Mouse (Mus musculus) hindbrain, embryonic 12.5 days (tissue): Measurements from ENCODE around the gene Defb38. TPM values are rescaled to one million over a fixed set of nuclear protein-coding genes. Genes with fewer than 3 reads are reported as not detected.

Experiments used
- ATAC-seq: fragments of 200-750 bp; cut with Nextera tagmentation; 2 replicates; pipeline ENCODE4 v1.8.0; 2017; ENCODE audit warnings: moderate TSS enrichment; ENCODE audit not compliant: low FRiP score
- H3K27ac ChIP-seq: fragments of 300-500 bp; sonication (generic); 2 replicates; pipeline ENCODE4 v1.5.1; 2016; ENCODE audit warnings: mild to moderate bottlenecking
- H3K27me3 ChIP-seq: fragments of 300-500 bp; sonication (generic); 2 replicates; pipeline ENCODE4 v1.6.1; 2016; ENCODE audit warnings: mild to moderate bottlenecking
- H3K36me3 ChIP-seq: fragments of 300-500 bp; sonication (generic); 2 replicates; pipeline ENCODE4 v1.6.1; 2016; ENCODE audit warnings: mild to moderate bottlenecking
- H3K4me1 ChIP-seq: fragments of 300-500 bp; sonication (generic); 2 replicates; pipeline ENCODE4 v1.6.1; 2016
- H3K4me2 ChIP-seq: fragments of 300-500 bp; sonication (generic); replicated peaks from 2 replicates; pipeline ENCODE4 v1.6.1; 2016; ENCODE audit warnings: mild to moderate bottlenecking
- H3K4me3 ChIP-seq: fragments of 300-500 bp; sonication (generic); 2 replicates; pipeline ENCODE4 v1.5.1; 2016; ENCODE audit warnings: mild to moderate bottlenecking
- H3K9ac ChIP-seq: fragments of 300-500 bp; sonication (generic); 2 replicates; pipeline ENCODE4 v1.6.1; 2016; ENCODE audit warnings: mild to moderate bottlenecking, moderate library complexity
- H3K9me3 ChIP-seq: fragments of 300-500 bp; sonication (generic); replicated peaks from 2 replicates; pipeline ENCODE4 v1.6.1; 2016; ENCODE audit warnings: mild to moderate bottlenecking
- WGBS: fragments of 180-500 bp; shearing (Covaris S2); methylation state at CpG from one replicate; pipeline ENCODE4 v1.1.7; 2016; 5-methylcytosine and 5-hydroxymethylcytosine counted together
- polyA plus RNA-seq: library from polyadenylated mRNA; unstranded; fragments of >200 nt; fragmentation: Nextera tagmentation; extraction: Ambion mirVana; gene quantifications from 2 replicates; pipeline ENCODE4 v1.2.1, GENCODE M21; 2016

The Defb38 gene
- polyA plus RNA-seq = not detected in 2 replicates

GRCm38 (mm10) chr8:19026466-19026865 lies at the start of gene Defb38:
Defb38 (minus strand) TSS chr8:19026566.
- no peak within 1 kb of the TSS for H3K4me2 ChIP-seq
- no peak within 1 kb of the TSS for H3K4me3 ChIP-seq
- no peaks in the 10 kb centered on the region for H3K27me3 ChIP-seq
- WGBS = 89% methylated on average over 1 of the region's 1 CpGs
- H3K27ac ChIP-seq = no peak within 1 kb of the TSS
- H3K36me3 ChIP-seq = no peaks in the 10 kb centered on the region
- no peak for ATAC-seq
- no peaks in the 10 kb centered on the region for H3K9me3 ChIP-seq
- H3K9ac ChIP-seq = no peak within 1 kb of the TSS
- no peaks in the 10 kb centered on the region for H3K4me1 ChIP-seq

GRCm38 (mm10) chr8:19066013-19066412 lies 39.6 kb upstream of the Defb38 start:
- no peak for ATAC-seq
- 88% methylated on average over 2 of the region's 2 CpGs for WGBS
- H3K4me2 ChIP-seq = no peak overlapping the region
- H3K27ac ChIP-seq = no peak overlapping the region
- H3K27me3 ChIP-seq = no peaks in the 10 kb centered on the region
- H3K4me1 ChIP-seq = no peaks in the 10 kb centered on the region
- no peak overlapping the region for H3K4me3 ChIP-seq
- H3K9me3 ChIP-seq = peaks cover 13% of the 10 kb centered on the region
- H3K36me3 ChIP-seq = no peaks in the 10 kb centered on the region
- no peak overlapping the region for H3K9ac ChIP-seq

- ATAC-seq = no peak
- Histone ChIP-seq H3K27me3 (no peaks in the 10 kb centered on the region), H3K4me3 (no peak within 1 kb of the TSS), H3K4me1 (no peaks in the 10 kb centered on the region), H3K9ac (no peak within 1 kb of the TSS), H3K36me3 (no peaks in the 10 kb centered on the region), H3K27ac (no peak within 1 kb of the TSS), H3K9me3 (peaks cover 22% of the 10 kb centered on the region), H3K4me2 (no peak within 1 kb of the TSS)
- 91% methylated on average over 1 of the region's 1 CpGs for WGBS
Measured at GRCm38 (mm10) chr8:19064710-19065109, 38.3 kb upstream of the Defb38 start, which contains the start of gene Defb39. Defb39 (minus strand) TSS chr8:19064810.

GRCm38 (mm10) chr8:19062891-19063290 lies 36.5 kb upstream of the Defb38 start:
- no peaks in the 10 kb centered on the region for H3K27me3 ChIP-seq
- peaks cover 22% of the 10 kb centered on the region for H3K9me3 ChIP-seq
- ATAC-seq = no peak
- H3K27ac ChIP-seq = no peak overlapping the region
- H3K36me3 ChIP-seq = no peaks in the 10 kb centered on the region
- no peak overlapping the region for H3K9ac ChIP-seq
- H3K4me3 ChIP-seq = no peak overlapping the region
- H3K4me2 ChIP-seq = no peak overlapping the region
- no peaks in the 10 kb centered on the region for H3K4me1 ChIP-seq

GRCm38 (mm10) chr8:19045242-19045641 lies 18.9 kb upstream of the Defb38 start:
- 93% methylated on average over 14 of the region's 14 CpGs for WGBS
- H3K4me3 ChIP-seq = no peak overlapping the region

More at GRCm38 (mm10) chr8:19045242-19045641, 18.9 kb upstream of the Defb38 start:
- Histone ChIP-seq H3K4me2 (no peak overlapping the region), H3K9me3 (peaks cover 7% of the 10 kb centered on the region; the same call in 1 of the 2 replicates), H3K27ac (no peak overlapping the region), H3K36me3 (no peaks in the 10 kb centered on the region), H3K9ac (no peak overlapping the region), H3K27me3 (no peaks in the 10 kb centered on the region), H3K4me1 (no peaks in the 10 kb centered on the region)
- no peak for ATAC-seq

Other genes with a start within 250 kb of the Defb38 start
- not detected in 2 replicates for gene Defb40, start 48.3 kb downstream of the Defb38 start, polyA plus RNA-seq
- not detected in 2 replicates for gene Defb37, start 35.5 kb downstream of the Defb38 start, polyA plus RNA-seq
- not detected in 2 replicates for gene Defb39, start 38.2 kb upstream of the Defb38 start, polyA plus RNA-seq
- gene Defb12, start 88.3 kb upstream of the Defb38 start, polyA plus RNA-seq = not detected in 2 replicates
- not detected in 2 replicates for gene Defb34, start 97.2 kb upstream of the Defb38 start, polyA plus RNA-seq
- gene Gm45826, start 114.2 kb upstream of the Defb38 start, polyA plus RNA-seq = not detected in 2 replicates
- not detected in 2 replicates for gene Defb14, start 167.8 kb upstream of the Defb38 start, polyA plus RNA-seq
- gene Defb4, start 172.1 kb upstream of the Defb38 start, polyA plus RNA-seq = not detected in 2 replicates
- not detected in 2 replicates for gene Defb6, start 198.9 kb upstream of the Defb38 start, polyA plus RNA-seq
- not detected in 2 replicates for gene Defb46, start 213.3 kb upstream of the Defb38 start, polyA plus RNA-seq
- not detected in 2 replicates for gene Defb5, start 221.0 kb upstream of the Defb38 start, polyA plus RNA-seq